Mouse (Mus musculus): Measurements from ENCODE around the gene B3gnt6.

DNA sequence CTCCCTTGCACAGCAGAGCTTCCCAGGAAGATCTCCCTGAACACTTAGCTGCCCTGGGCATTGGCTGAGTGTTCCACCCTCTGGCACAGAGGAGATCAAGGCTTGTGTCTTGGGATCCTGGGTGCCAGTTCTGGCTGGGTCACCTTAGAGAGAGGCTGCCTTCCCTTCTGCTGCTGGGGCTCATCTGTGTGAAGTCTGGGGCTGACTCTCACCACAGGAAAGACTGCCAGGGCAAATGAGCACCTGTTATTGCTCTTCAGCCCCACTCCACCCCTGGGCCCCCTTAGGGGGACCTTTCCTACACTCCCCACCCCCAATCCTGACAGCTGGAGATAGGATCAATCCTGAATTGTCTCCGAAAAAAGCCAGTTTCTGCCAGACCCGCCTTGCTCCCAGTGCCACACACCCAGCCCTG is 22.2 kb downstream of the B3gnt6 start:
- TF ChIP-seq CTCF (IDR thresholded peaks at IDR 0.05; ENCODE audit: low read depth) (no peak), EP300 (IDR thresholded peaks at IDR 0.05; ENCODE audit: low read depth) (no peak)
